Mouse (Mus musculus): ENCODE results near the gene Ppp1r9b.

GRCm38 (mm10) chr11:94979462-94980179 is 11.2 kb upstream of the Ppp1r9b start:
- TF ChIP-seq EP300 (IDR thresholded peaks at IDR 0.05; ENCODE audit: insufficient read depth, low read depth, low read length) (no peak), CTCF (IDR thresholded peaks at IDR 0.05) (no peak)

All from heart, adult 2 months (tissue).